Mouse (Mus musculus): ENCODE measurements around the gene Slc12a6. TPM values are rescaled to one million over a fixed set of nuclear protein-coding genes. Genes with fewer than 3 reads are reported as not detected.

Gene Slc12a6
- 14.6 and 15.1 TPM in 2 replicates for polyA plus RNA-seq (2015; fragmentation: Nextera tagmentation; extraction: Ambion mirVana)

DNA sequence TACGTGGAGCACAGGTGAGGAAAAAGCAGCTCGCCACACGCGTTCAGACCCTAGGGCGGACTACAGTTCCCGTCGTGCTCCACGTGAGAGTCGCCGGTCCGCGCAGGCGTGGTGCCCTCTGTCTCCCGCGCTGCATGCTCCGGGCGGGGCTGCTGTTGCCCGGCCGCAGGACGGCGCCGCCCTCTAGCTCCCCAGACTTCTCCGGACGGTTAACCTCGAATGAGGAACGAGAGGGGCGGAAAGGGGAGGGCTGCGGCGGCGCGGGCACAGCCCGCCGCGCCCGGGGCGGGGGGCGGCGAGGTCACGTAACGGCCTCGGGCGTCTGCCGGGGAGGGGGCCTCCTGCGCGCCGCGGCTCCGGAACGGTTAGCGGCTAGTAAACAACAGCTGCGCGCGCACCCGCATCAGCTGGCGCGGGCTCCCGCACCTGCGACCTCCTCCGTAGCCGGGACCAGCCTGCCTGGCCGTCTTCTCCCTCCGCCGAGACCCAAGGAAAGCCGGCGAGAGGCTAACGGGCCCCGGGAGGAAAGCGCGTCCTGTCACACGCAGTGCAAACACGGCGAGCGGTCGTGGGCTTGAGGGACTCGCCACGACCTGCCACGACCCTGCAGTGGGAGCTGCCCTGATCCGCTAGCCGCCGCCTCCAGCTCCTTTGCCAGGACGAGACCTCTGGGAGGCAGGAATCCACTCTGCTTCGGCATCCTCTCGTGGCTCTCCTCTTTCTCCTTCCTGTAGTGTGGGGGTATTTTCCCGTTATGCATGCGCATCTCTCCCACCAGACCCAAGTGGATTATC is at the start of gene Slc12a6:
Gene Slc12a6 (plus strand): TSS at position 378 of the 794 bp plus-strand sequence.
- under 1% methylated on average over 84 of the region's 85 CpGs for WGBS
- H3K9me3 ChIP-seq (replicated peaks; ENCODE audit: control insufficient read depth, low read length) = no peaks in the 10 kb centered on the region
- H3K9ac ChIP-seq (ENCODE audit: low read length) = peak within 1 kb of the TSS; percentile 84
- H3K36me3 ChIP-seq (ENCODE audit: control insufficient read depth, insufficient read depth, low read length) = no peaks in the 10 kb centered on the region
- ATAC-seq (ENCODE audit: insufficient read depth, low FRiP score) = peak; percentile 95
- H3K27me3 ChIP-seq (ENCODE audit: control insufficient read depth, insufficient read depth, low read length) = no peaks in the 10 kb centered on the region
- peak within 1 kb of the TSS; percentile 86 for H3K27ac ChIP-seq (ENCODE audit: low read length)
- peaks cover 27% of the 10 kb centered on the region for H3K4me1 ChIP-seq (ENCODE audit: control insufficient read depth, insufficient read depth, low read length)
- peak within 1 kb of the TSS; percentile 89 for H3K4me2 ChIP-seq (ENCODE audit: low read depth, low read length)
- H3K4me3 ChIP-seq (replicated peaks; ENCODE audit: low read length) = peak within 1 kb of the TSS; percentile 72

GRCm38 (mm10) chr2:112215977-112216376 is 49.6 kb upstream of the Slc12a6 start:
- H3K27me3 ChIP-seq (ENCODE audit: control insufficient read depth, insufficient read depth, low read length) = no peaks in the 10 kb centered on the region
- H3K4me3 ChIP-seq (replicated peaks; ENCODE audit: low read length) = no peak overlapping the region
- no peaks in the 10 kb centered on the region for H3K4me1 ChIP-seq (ENCODE audit: control insufficient read depth, insufficient read depth, low read length)
- no peak overlapping the region for H3K9ac ChIP-seq (ENCODE audit: low read length)
- no peak overlapping the region for H3K27ac ChIP-seq (ENCODE audit: low read length)
- WGBS = 9% methylated on average over 1 of the region's 1 CpGs
- no peak for ATAC-seq (ENCODE audit: insufficient read depth, low FRiP score)
- no peak overlapping the region for H3K4me2 ChIP-seq (ENCODE audit: low read depth, low read length)
- no peaks in the 10 kb centered on the region for H3K36me3 ChIP-seq (ENCODE audit: control insufficient read depth, insufficient read depth, low read length)
- no peaks in the 10 kb centered on the region for H3K9me3 ChIP-seq (replicated peaks; ENCODE audit: control insufficient read depth, low read length)

DNA sequence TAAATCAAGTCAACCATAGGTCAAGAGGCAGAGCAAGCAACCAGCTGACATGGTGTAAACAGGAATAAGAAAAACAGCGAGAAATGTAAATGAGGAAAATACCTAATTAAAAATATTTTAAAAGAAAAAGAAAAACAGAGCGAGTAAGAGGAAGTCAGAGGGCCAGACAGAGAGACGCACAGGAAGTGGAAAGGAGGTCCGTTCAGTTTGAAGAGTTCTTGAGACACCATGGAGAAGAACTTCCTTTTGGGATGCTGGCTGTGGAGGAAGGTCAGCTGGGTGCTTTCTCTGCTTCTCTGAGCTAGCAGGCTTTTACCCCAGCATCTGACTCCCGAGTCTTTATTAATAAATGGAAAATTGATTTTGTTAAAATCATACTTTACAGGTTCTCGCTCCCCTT is 48.0 kb upstream of the Slc12a6 start:
- Histone ChIP-seq H3K9ac (ENCODE audit: low read length) (no peak overlapping the region), H3K4me3 (replicated peaks; ENCODE audit: low read length) (no peak overlapping the region), H3K9me3 (replicated peaks; ENCODE audit: control insufficient read depth, low read length) (no peaks in the 10 kb centered on the region), H3K4me2 (ENCODE audit: low read depth, low read length) (no peak overlapping the region), H3K36me3 (ENCODE audit: control insufficient read depth, insufficient read depth, low read length) (no peaks in the 10 kb centered on the region), H3K27me3 (ENCODE audit: control insufficient read depth, insufficient read depth, low read length) (no peaks in the 10 kb centered on the region), H3K27ac (ENCODE audit: low read length) (no peak overlapping the region), H3K4me1 (ENCODE audit: control insufficient read depth, insufficient read depth, low read length) (no peaks in the 10 kb centered on the region)
- no peak for ATAC-seq (ENCODE audit: insufficient read depth, low FRiP score)
- WGBS = 64% methylated on average over 6 of the region's 6 CpGs

- ATAC-seq (ENCODE audit: insufficient read depth, low FRiP score) = no peak
- no peak overlapping the region for H3K4me3 ChIP-seq (replicated peaks; ENCODE audit: low read length)
- H3K36me3 ChIP-seq (ENCODE audit: control insufficient read depth, insufficient read depth, low read length) = no peaks in the 10 kb centered on the region
- WGBS = 69% methylated on average over 5 of the region's 5 CpGs
- no peaks in the 10 kb centered on the region for H3K9me3 ChIP-seq (replicated peaks; ENCODE audit: control insufficient read depth, low read length)
- H3K27me3 ChIP-seq (ENCODE audit: control insufficient read depth, insufficient read depth, low read length) = no peaks in the 10 kb centered on the region
- H3K9ac ChIP-seq (ENCODE audit: low read length) = no peak overlapping the region
- H3K4me2 ChIP-seq (ENCODE audit: low read depth, low read length) = no peak overlapping the region
- no peaks in the 10 kb centered on the region for H3K4me1 ChIP-seq (ENCODE audit: control insufficient read depth, insufficient read depth, low read length)
- no peak overlapping the region for H3K27ac ChIP-seq (ENCODE audit: low read length)
These were observed 44.7 kb upstream of the Slc12a6 start for GRCm38 (mm10) chr2:112220880-112221279.

GRCm38 (mm10) chr2:112222607-112223006 is 43.0 kb upstream of the Slc12a6 start:
- 65% methylated on average over 5 of the region's 5 CpGs for WGBS
- Histone ChIP-seq H3K4me2 (ENCODE audit: low read depth, low read length) (no peak overlapping the region), H3K9ac (ENCODE audit: low read length) (no peak overlapping the region), H3K9me3 (replicated peaks; ENCODE audit: control insufficient read depth, low read length) (no peaks in the 10 kb centered on the region), H3K4me3 (replicated peaks; ENCODE audit: low read length) (no peak overlapping the region), H3K27me3 (ENCODE audit: control insufficient read depth, insufficient read depth, low read length) (no peaks in the 10 kb centered on the region), H3K36me3 (ENCODE audit: control insufficient read depth, insufficient read depth, low read length) (no peaks in the 10 kb centered on the region), H3K4me1 (ENCODE audit: control insufficient read depth, insufficient read depth, low read length) (no peaks in the 10 kb centered on the region), H3K27ac (ENCODE audit: low read length) (no peak overlapping the region)
- no peak for ATAC-seq (ENCODE audit: insufficient read depth, low FRiP score)

- no peak for ATAC-seq (ENCODE audit: insufficient read depth, low FRiP score)
- no peak overlapping the region for H3K27ac ChIP-seq (ENCODE audit: low read length)
- no peak overlapping the region for H3K4me3 ChIP-seq (replicated peaks; ENCODE audit: low read length)
- no peaks in the 10 kb centered on the region for H3K4me1 ChIP-seq (ENCODE audit: control insufficient read depth, insufficient read depth, low read length)
- H3K9ac ChIP-seq (ENCODE audit: low read length) = no peak overlapping the region
- H3K27me3 ChIP-seq (ENCODE audit: control insufficient read depth, insufficient read depth, low read length) = no peaks in the 10 kb centered on the region
- WGBS = 57% methylated on average over 4 of the region's 4 CpGs
- H3K9me3 ChIP-seq (replicated peaks; ENCODE audit: control insufficient read depth, low read length) = no peaks in the 10 kb centered on the region
- no peak overlapping the region for H3K4me2 ChIP-seq (ENCODE audit: low read depth, low read length)
- H3K36me3 ChIP-seq (ENCODE audit: control insufficient read depth, insufficient read depth, low read length) = no peaks in the 10 kb centered on the region
These were observed 41.3 kb upstream of the Slc12a6 start for GRCm38 (mm10) chr2:112224356-112224755.

DNA sequence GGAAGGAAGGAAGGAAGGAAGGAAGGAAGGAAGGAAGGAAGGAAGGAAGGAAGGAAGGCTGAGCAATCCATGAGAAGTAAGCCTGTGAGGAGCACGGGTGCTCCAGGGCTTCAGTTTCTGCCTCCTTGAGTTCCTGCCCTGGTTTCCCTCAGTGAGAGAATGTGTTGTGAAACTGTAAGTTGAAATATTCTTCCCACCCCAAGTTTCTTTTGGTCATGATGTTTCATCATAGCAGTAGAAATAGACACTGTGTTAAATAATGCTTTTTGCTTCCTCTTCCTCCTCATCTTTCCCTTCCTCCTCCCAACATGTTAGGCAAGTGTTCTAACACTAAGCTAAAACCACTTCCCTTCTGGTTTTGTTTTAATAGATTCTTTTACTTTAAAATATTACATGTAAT is 33.0 kb upstream of the Slc12a6 start:
- 0 out of 2 replicates have a peak, but pooled peaks cover under 1% of the 10 kb centered on the region for H3K4me1 ChIP-seq (ENCODE audit: control insufficient read depth, insufficient read depth, low read length)
- H3K36me3 ChIP-seq (ENCODE audit: control insufficient read depth, insufficient read depth, low read length) = no peaks in the 10 kb centered on the region
- H3K9me3 ChIP-seq (replicated peaks; ENCODE audit: control insufficient read depth, low read length) = no peaks in the 10 kb centered on the region
- H3K4me2 ChIP-seq (ENCODE audit: low read depth, low read length) = no peak overlapping the region
- H3K9ac ChIP-seq (ENCODE audit: low read length) = no peak overlapping the region
- ATAC-seq (ENCODE audit: insufficient read depth, low FRiP score) = no peak
- no peak overlapping the region for H3K27ac ChIP-seq (ENCODE audit: low read length)
- H3K4me3 ChIP-seq (replicated peaks; ENCODE audit: low read length) = no peak overlapping the region
- WGBS = 81% methylated on average over 1 of the region's 1 CpGs
- H3K27me3 ChIP-seq (ENCODE audit: control insufficient read depth, insufficient read depth, low read length) = no peaks in the 10 kb centered on the region

DNA sequence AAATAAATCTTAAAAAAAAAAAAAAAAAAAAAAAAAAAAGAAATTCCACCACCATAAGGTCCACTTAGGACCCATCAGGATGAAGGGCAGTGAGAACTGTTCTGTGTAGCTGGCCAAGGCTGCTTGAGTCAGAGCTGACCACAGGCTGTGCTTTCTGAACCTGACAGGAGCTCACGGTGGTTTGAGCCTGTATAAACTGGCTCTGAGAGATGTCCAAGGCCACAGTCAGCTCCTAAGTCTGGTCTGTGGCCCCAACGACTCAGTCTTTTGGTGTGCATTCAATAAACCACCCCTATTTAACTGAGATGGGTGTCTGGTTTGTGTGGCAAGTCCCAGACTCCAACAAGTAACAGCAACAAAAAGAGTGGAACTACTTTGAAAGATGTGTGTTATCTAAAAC is 29.0 kb upstream of the Slc12a6 start:
- peaks cover 14% of the 10 kb centered on the region for H3K4me1 ChIP-seq (ENCODE audit: control insufficient read depth, insufficient read depth, low read length)
- no peaks in the 10 kb centered on the region for H3K27me3 ChIP-seq (ENCODE audit: control insufficient read depth, insufficient read depth, low read length)
- no peak overlapping the region for H3K9ac ChIP-seq (ENCODE audit: low read length)
- WGBS = 83% methylated on average over 2 of the region's 2 CpGs
- no peaks in the 10 kb centered on the region for H3K9me3 ChIP-seq (replicated peaks; ENCODE audit: control insufficient read depth, low read length)
- no peak overlapping the region for H3K4me2 ChIP-seq (ENCODE audit: low read depth, low read length)
- H3K4me3 ChIP-seq (replicated peaks; ENCODE audit: low read length) = no peak overlapping the region
- ATAC-seq (ENCODE audit: insufficient read depth, low FRiP score) = no peak
- H3K36me3 ChIP-seq (ENCODE audit: control insufficient read depth, insufficient read depth, low read length) = no peaks in the 10 kb centered on the region
- no peak overlapping the region for H3K27ac ChIP-seq (ENCODE audit: low read length)

- no peak; the same call in 1 of the 2 replicates for ATAC-seq (ENCODE audit: insufficient read depth, low FRiP score)
- no peaks in the 10 kb centered on the region for H3K9me3 ChIP-seq (replicated peaks; ENCODE audit: control insufficient read depth, low read length)
- H3K4me1 ChIP-seq (ENCODE audit: control insufficient read depth, insufficient read depth, low read length) = peaks cover 15% of the 10 kb centered on the region
- no peak overlapping the region for H3K9ac ChIP-seq (ENCODE audit: low read length)
- peak overlapping the region; percentile 97; the same call in 1 of the 2 replicates for H3K4me2 ChIP-seq (ENCODE audit: low read depth, low read length)
- H3K27ac ChIP-seq (ENCODE audit: low read length) = peak overlapping the region; percentile 69
- H3K4me3 ChIP-seq (replicated peaks; ENCODE audit: low read length) = no peak overlapping the region
- no peaks in the 10 kb centered on the region for H3K27me3 ChIP-seq (ENCODE audit: control insufficient read depth, insufficient read depth, low read length)
- 6% methylated on average over 4 of the region's 4 CpGs for WGBS
- H3K36me3 ChIP-seq (ENCODE audit: control insufficient read depth, insufficient read depth, low read length) = no peaks in the 10 kb centered on the region
These were observed 27.6 kb upstream of the Slc12a6 start for GRCm38 (mm10) chr2:112238006-112238405.

All from stomach, embryonic 16.5 days (tissue).